Mouse (Mus musculus): ENCODE measurements around the gene Med4. TPM values are rescaled to one million over a fixed set of nuclear protein-coding genes. Genes with fewer than 3 reads are reported as not detected.
A peak's percentile ranks its signal among the peaks of the same experiment; 100 is the strongest.

Med4 gene
- polyA plus RNA-seq (2014; fragmentation: Nextera tagmentation; extraction: Ambion mirVana): 100 and 105 TPM in 2 replicates

GRCm38 (mm10) chr14:73509765-73510423, at the start of gene Med4:
TSS of gene Med4 (plus strand) at chr14:73510025.
- peak; percentile 97 for ATAC-seq (ENCODE audit: low FRiP score)
- H3K4me1 ChIP-seq (ENCODE audit: control insufficient read depth, insufficient read depth, low read length): peaks cover 6% of the 10 kb centered on the region
- peak within 1 kb of the TSS; percentile 88 for H3K4me2 ChIP-seq
- peaks cover 2% of the 10 kb centered on the region; the same call in 1 of the 2 replicates for H3K36me3 ChIP-seq (ENCODE audit: control insufficient read depth, insufficient read depth, low read length)
- H3K4me3 ChIP-seq (ENCODE audit: low read depth, low read length): peak within 1 kb of the TSS; percentile 80
- H3K27ac ChIP-seq (ENCODE audit: low read depth, low read length): no peak within 1 kb of the TSS
- WGBS: under 1% methylated on average over 41 of the region's 41 CpGs
- no peaks in the 10 kb centered on the region for H3K9me3 ChIP-seq (ENCODE audit: control insufficient read depth, low read length)
- DNase-seq (ENCODE audit: low spot score, missing footprints): peak; percentile 100
- no peaks in the 10 kb centered on the region for H3K27me3 ChIP-seq (ENCODE audit: control insufficient read depth, insufficient read depth, low read length)
- peak within 1 kb of the TSS; percentile 79 for H3K9ac ChIP-seq (ENCODE audit: low read length)

GRCm38 (mm10) chr14:73460514-73461134, 49.2 kb upstream of the Med4 start:
- Histone ChIP-seq H3K4me1 (ENCODE audit: control insufficient read depth, insufficient read depth, low read length) (no peaks in the 10 kb centered on the region), H3K27ac (ENCODE audit: low read depth, low read length) (no peak overlapping the region), H3K9me3 (ENCODE audit: control insufficient read depth, low read length) (no peaks in the 10 kb centered on the region), H3K36me3 (ENCODE audit: control insufficient read depth, insufficient read depth, low read length) (no peaks in the 10 kb centered on the region), H3K9ac (ENCODE audit: low read length) (no peak overlapping the region), H3K27me3 (ENCODE audit: control insufficient read depth, insufficient read depth, low read length) (no peaks in the 10 kb centered on the region), H3K4me2 (no peak overlapping the region), H3K4me3 (ENCODE audit: low read depth, low read length) (no peak overlapping the region)
- ATAC-seq (ENCODE audit: low FRiP score): no peak
- WGBS: 82% methylated on average over 12 of the region's 12 CpGs
- DNase-seq (ENCODE audit: low spot score, missing footprints): no peak

- no peaks in the 10 kb centered on the region for H3K9me3 ChIP-seq (ENCODE audit: control insufficient read depth, low read length)
- no peak overlapping the region for H3K4me2 ChIP-seq
- DNase-seq (ENCODE audit: low spot score, missing footprints): no peak
- no peak overlapping the region for H3K4me3 ChIP-seq (ENCODE audit: low read depth, low read length)
- no peak overlapping the region for H3K27ac ChIP-seq (ENCODE audit: low read depth, low read length)
- H3K27me3 ChIP-seq (ENCODE audit: control insufficient read depth, insufficient read depth, low read length): no peaks in the 10 kb centered on the region
- no peak overlapping the region for H3K9ac ChIP-seq (ENCODE audit: low read length)
- 89% methylated on average over 4 of the region's 4 CpGs for WGBS
- H3K36me3 ChIP-seq (ENCODE audit: control insufficient read depth, insufficient read depth, low read length): no peaks in the 10 kb centered on the region
- no peaks in the 10 kb centered on the region for H3K4me1 ChIP-seq (ENCODE audit: control insufficient read depth, insufficient read depth, low read length)
- ATAC-seq (ENCODE audit: low FRiP score): no peak
Measured at GRCm38 (mm10) chr14:73462211-73462610, 47.6 kb upstream of the Med4 start.

- Histone ChIP-seq H3K9ac (ENCODE audit: low read length) (no peak overlapping the region), H3K27me3 (ENCODE audit: control insufficient read depth, insufficient read depth, low read length) (no peaks in the 10 kb centered on the region), H3K9me3 (ENCODE audit: control insufficient read depth, low read length) (no peaks in the 10 kb centered on the region), H3K4me3 (ENCODE audit: low read depth, low read length) (no peak overlapping the region), H3K27ac (ENCODE audit: low read depth, low read length) (no peak overlapping the region), H3K4me1 (ENCODE audit: control insufficient read depth, insufficient read depth, low read length) (no peaks in the 10 kb centered on the region), H3K4me2 (no peak overlapping the region), H3K36me3 (ENCODE audit: control insufficient read depth, insufficient read depth, low read length) (no peaks in the 10 kb centered on the region)
- 85% methylated on average over 6 of the region's 6 CpGs for WGBS
- ATAC-seq (ENCODE audit: low FRiP score) (no peak), DNase-seq (ENCODE audit: low spot score, missing footprints) (no peak)
Measured at GRCm38 (mm10) chr14:73467697-73468096, 42.1 kb upstream of the Med4 start.

GRCm38 (mm10) chr14:73469506-73469905, 40.3 kb upstream of the Med4 start:
- H3K9ac ChIP-seq (ENCODE audit: low read length): no peak overlapping the region
- ATAC-seq (ENCODE audit: low FRiP score) (no peak), DNase-seq (ENCODE audit: low spot score, missing footprints) (no peak)
- no peaks in the 10 kb centered on the region for H3K4me1 ChIP-seq (ENCODE audit: control insufficient read depth, insufficient read depth, low read length)
- no peaks in the 10 kb centered on the region for H3K9me3 ChIP-seq (ENCODE audit: control insufficient read depth, low read length)
- no peaks in the 10 kb centered on the region for H3K36me3 ChIP-seq (ENCODE audit: control insufficient read depth, insufficient read depth, low read length)
- H3K4me3 ChIP-seq (ENCODE audit: low read depth, low read length): no peak overlapping the region
- H3K4me2 ChIP-seq: no peak overlapping the region
- H3K27ac ChIP-seq (ENCODE audit: low read depth, low read length): no peak overlapping the region
- no peaks in the 10 kb centered on the region for H3K27me3 ChIP-seq (ENCODE audit: control insufficient read depth, insufficient read depth, low read length)
- 72% methylated on average over 7 of the region's 7 CpGs for WGBS

GRCm38 (mm10) chr14:73470593-73470992, 39.2 kb upstream of the Med4 start:
- Histone ChIP-seq H3K27me3 (ENCODE audit: control insufficient read depth, insufficient read depth, low read length) (no peaks in the 10 kb centered on the region), H3K36me3 (ENCODE audit: control insufficient read depth, insufficient read depth, low read length) (no peaks in the 10 kb centered on the region), H3K4me2 (no peak overlapping the region), H3K9ac (ENCODE audit: low read length) (no peak overlapping the region), H3K27ac (ENCODE audit: low read depth, low read length) (no peak overlapping the region), H3K4me1 (ENCODE audit: control insufficient read depth, insufficient read depth, low read length) (no peaks in the 10 kb centered on the region), H3K9me3 (ENCODE audit: control insufficient read depth, low read length) (no peaks in the 10 kb centered on the region), H3K4me3 (ENCODE audit: low read depth, low read length) (no peak overlapping the region)
- ATAC-seq (ENCODE audit: low FRiP score): no peak
- no peak for DNase-seq (ENCODE audit: low spot score, missing footprints)
- 80% methylated on average over 8 of the region's 8 CpGs for WGBS

GRCm38 (mm10) chr14:73472205-73472604, 37.6 kb upstream of the Med4 start:
- H3K36me3 ChIP-seq (ENCODE audit: control insufficient read depth, insufficient read depth, low read length): no peaks in the 10 kb centered on the region
- no peaks in the 10 kb centered on the region for H3K9me3 ChIP-seq (ENCODE audit: control insufficient read depth, low read length)
- no peak overlapping the region for H3K27ac ChIP-seq (ENCODE audit: low read depth, low read length)
- no peak for ATAC-seq (ENCODE audit: low FRiP score)
- H3K9ac ChIP-seq (ENCODE audit: low read length): no peak overlapping the region
- no peak overlapping the region for H3K4me2 ChIP-seq
- H3K4me3 ChIP-seq (ENCODE audit: low read depth, low read length): no peak overlapping the region
- H3K4me1 ChIP-seq (ENCODE audit: control insufficient read depth, insufficient read depth, low read length): no peaks in the 10 kb centered on the region
- 74% methylated on average over 7 of the region's 7 CpGs for WGBS
- DNase-seq (ENCODE audit: low spot score, missing footprints): no peak
- H3K27me3 ChIP-seq (ENCODE audit: control insufficient read depth, insufficient read depth, low read length): no peaks in the 10 kb centered on the region

- H3K9ac ChIP-seq (ENCODE audit: low read length): no peak overlapping the region
- H3K27me3 ChIP-seq (ENCODE audit: control insufficient read depth, insufficient read depth, low read length): no peaks in the 10 kb centered on the region
- H3K4me3 ChIP-seq (ENCODE audit: low read depth, low read length): no peak overlapping the region
- no peak overlapping the region for H3K4me2 ChIP-seq
- no peak overlapping the region for H3K27ac ChIP-seq (ENCODE audit: low read depth, low read length)
- ATAC-seq (ENCODE audit: low FRiP score): no peak
- no peak for DNase-seq (ENCODE audit: low spot score, missing footprints)
- no peaks in the 10 kb centered on the region for H3K4me1 ChIP-seq (ENCODE audit: control insufficient read depth, insufficient read depth, low read length)
- 64% methylated on average over 3 of the region's 3 CpGs for WGBS
- no peaks in the 10 kb centered on the region for H3K9me3 ChIP-seq (ENCODE audit: control insufficient read depth, low read length)
- H3K36me3 ChIP-seq (ENCODE audit: control insufficient read depth, insufficient read depth, low read length): no peaks in the 10 kb centered on the region
Measured at GRCm38 (mm10) chr14:73473670-73474460, 36.0 kb upstream of the Med4 start.

GRCm38 (mm10) chr14:73474636-73475093, 35.2 kb upstream of the Med4 start:
- H3K4me1 ChIP-seq (ENCODE audit: control insufficient read depth, insufficient read depth, low read length): no peaks in the 10 kb centered on the region
- ATAC-seq (ENCODE audit: low FRiP score) (no peak), DNase-seq (ENCODE audit: low spot score, missing footprints) (peak; percentile 85)
- no peaks in the 10 kb centered on the region for H3K36me3 ChIP-seq (ENCODE audit: control insufficient read depth, insufficient read depth, low read length)
- H3K9ac ChIP-seq (ENCODE audit: low read length): no peak overlapping the region
- H3K27ac ChIP-seq (ENCODE audit: low read depth, low read length): no peak overlapping the region
- H3K4me3 ChIP-seq (ENCODE audit: low read depth, low read length): no peak overlapping the region
- H3K27me3 ChIP-seq (ENCODE audit: control insufficient read depth, insufficient read depth, low read length): no peaks in the 10 kb centered on the region
- H3K4me2 ChIP-seq: no peak overlapping the region
- WGBS: 34% methylated on average over 7 of the region's 7 CpGs
- H3K9me3 ChIP-seq (ENCODE audit: control insufficient read depth, low read length): no peaks in the 10 kb centered on the region
